Mouse (Mus musculus) regulatory T cell (primary cell): ENCODE results near the gene Rps2.
"Not testable (repeated sequence)": the region's sequence is repeated elsewhere in the genome, so short reads cannot be mapped to it uniquely, and the experiment has no call there.

Experiments used
- in situ Hi-C: fragments of 300-600 bp; cut with MboI, MseI; formaldehyde crosslinking; loops from one replicate; pipeline ENCODE4 v1.15.1; 2025; ENCODE audit warnings: high pct_unique_total_duplicates

The Rps2 gene

GRCm38 (mm10) chr17:24717943-24718342, at the start of gene Rps2, which contains the start of gene Rnf151:
Gene Rps2 (plus strand): TSS chr17:24718116.
Gene Rnf151 (minus strand): TSS chr17:24718063.
- in situ Hi-C loops, result no loop called here

GRCm38 (mm10) chr17:24669214-24669544, 48.7 kb upstream of the Rps2 start:
- in situ Hi-C loops, result not testable (repeated sequence)

GRCm38 (mm10) chr17:24669545-24670245, 48.2 kb upstream of the Rps2 start, which contains the start of gene Zfp598:
Gene Zfp598 (plus strand): TSS chr17:24669687.
- in situ Hi-C loops, result no loop called here

GRCm38 (mm10) chr17:24670246-24670844, 47.6 kb upstream of the Rps2 start:
- in situ Hi-C loops, result no loop called here

GRCm38 (mm10) chr17:24671346-24671745, 46.6 kb upstream of the Rps2 start:
- in situ Hi-C loops, result no loop called here

- in situ Hi-C loops, result no loop called here
Measured at GRCm38 (mm10) chr17:24672141-24672540, 45.8 kb upstream of the Rps2 start.

GRCm38 (mm10) chr17:24674277-24674676, 43.6 kb upstream of the Rps2 start:
- in situ Hi-C loops, result no loop called here

- in situ Hi-C loops, result no loop called here
Measured at GRCm38 (mm10) chr17:24676187-24676586, 41.7 kb upstream of the Rps2 start.

GRCm38 (mm10) chr17:24676877-24677276, 41.0 kb upstream of the Rps2 start:
- in situ Hi-C loops, result no loop called here

- in situ Hi-C loops, result no loop called here
Measured at GRCm38 (mm10) chr17:24677500-24678080, 40.3 kb upstream of the Rps2 start.

GRCm38 (mm10) chr17:24686514-24686913, 31.4 kb upstream of the Rps2 start:
- in situ Hi-C loops, result no loop called here

GRCm38 (mm10) chr17:24687146-24687595, 30.7 kb upstream of the Rps2 start:
- in situ Hi-C loops, result no loop called here

GRCm38 (mm10) chr17:24687599-24687998, 30.3 kb upstream of the Rps2 start:
- in situ Hi-C loops, result no loop called here

GRCm38 (mm10) chr17:24689251-24690081, 28.4 kb upstream of the Rps2 start, which contains the start of gene Syngr3:
Gene Syngr3 (minus strand): TSS chr17:24689955.
- in situ Hi-C loops, result no loop called here

- in situ Hi-C loops, result no loop called here
Measured at GRCm38 (mm10) chr17:24692385-24692784, 25.5 kb upstream of the Rps2 start.

GRCm38 (mm10) chr17:24695326-24696010, 22.4 kb upstream of the Rps2 start:
- in situ Hi-C loops, result no loop called here

- in situ Hi-C loops, result no loop called here
Measured at GRCm38 (mm10) chr17:24696011-24696697, 21.8 kb upstream of the Rps2 start, which contains the start of the genes Gfer and Noxo1. Gene Gfer (minus strand): TSS chr17:24696156. Gene Noxo1 (plus strand): TSS chr17:24696234.

- in situ Hi-C loops, result no loop called here
Measured at GRCm38 (mm10) chr17:24697985-24698384, 19.9 kb upstream of the Rps2 start.

GRCm38 (mm10) chr17:24698715-24699114, 19.2 kb upstream of the Rps2 start:
- in situ Hi-C loops, result no loop called here

GRCm38 (mm10) chr17:24699473-24699872, 18.4 kb upstream of the Rps2 start:
- in situ Hi-C loops, result no loop called here

- in situ Hi-C loops, result no loop called here
Measured at GRCm38 (mm10) chr17:24701251-24701650, 16.7 kb upstream of the Rps2 start.
